Mouse (Mus musculus) layer of hippocampus, adult 11-12 months (tissue): Measurements from ENCODE around the gene Arl16.

ENCODE experiments used
- DNase-seq: peaks from one replicate; pipeline ENCODE4 v3.0.0; 2022; ENCODE audit warnings: low spot score

The Arl16 gene

DNA sequence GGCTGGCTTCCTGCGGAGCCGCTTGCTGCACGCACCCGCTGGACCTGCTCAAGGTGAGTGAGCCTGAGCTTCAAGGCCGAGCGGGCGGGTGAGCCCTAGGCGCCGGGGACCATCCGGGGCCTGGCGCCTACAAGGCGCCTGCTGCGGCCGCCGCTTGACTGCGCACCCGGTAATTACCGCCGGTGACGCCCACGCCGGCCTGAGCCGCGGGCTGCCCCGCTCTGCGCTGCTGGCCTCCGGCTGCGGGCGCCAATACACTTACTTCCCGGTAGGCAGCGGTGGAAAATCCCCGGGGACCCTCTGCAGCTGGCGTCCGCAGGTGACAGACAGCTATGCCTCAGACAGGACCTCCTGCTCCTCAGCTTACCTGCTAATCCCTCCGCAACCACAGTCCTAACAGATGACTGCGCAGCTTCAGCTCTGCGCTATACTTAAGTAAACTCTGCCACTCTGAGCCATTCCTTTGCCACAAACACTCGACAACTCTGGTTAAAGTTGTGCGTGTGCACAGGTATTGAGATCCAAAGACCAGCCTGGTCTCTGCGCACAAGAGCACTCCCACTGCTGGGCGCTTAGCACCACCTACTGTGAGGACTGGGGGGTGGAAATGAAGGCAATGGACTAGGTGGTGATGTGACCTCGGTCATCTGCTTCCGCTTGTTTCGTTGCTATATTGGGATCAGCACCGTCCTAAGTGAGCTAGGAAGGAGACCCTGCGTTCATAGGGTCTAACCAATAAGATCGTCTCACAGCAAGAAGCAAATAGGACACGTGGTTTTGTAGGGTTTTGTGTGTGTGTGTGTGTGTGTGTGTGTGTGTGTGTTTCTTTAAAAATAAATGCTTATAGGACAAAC lies 24.8 kb upstream of the Arl16 start:
- no peak for DNase-seq

- peak; percentile 88 for DNase-seq
Observed at GRCm38 (mm10) chr11:120491317-120492023, 24.1 kb upstream of the Arl16 start, which contains the start of gene Slc25a10. TSS of gene Slc25a10 (plus strand) at chr11:120491840.

DNA sequence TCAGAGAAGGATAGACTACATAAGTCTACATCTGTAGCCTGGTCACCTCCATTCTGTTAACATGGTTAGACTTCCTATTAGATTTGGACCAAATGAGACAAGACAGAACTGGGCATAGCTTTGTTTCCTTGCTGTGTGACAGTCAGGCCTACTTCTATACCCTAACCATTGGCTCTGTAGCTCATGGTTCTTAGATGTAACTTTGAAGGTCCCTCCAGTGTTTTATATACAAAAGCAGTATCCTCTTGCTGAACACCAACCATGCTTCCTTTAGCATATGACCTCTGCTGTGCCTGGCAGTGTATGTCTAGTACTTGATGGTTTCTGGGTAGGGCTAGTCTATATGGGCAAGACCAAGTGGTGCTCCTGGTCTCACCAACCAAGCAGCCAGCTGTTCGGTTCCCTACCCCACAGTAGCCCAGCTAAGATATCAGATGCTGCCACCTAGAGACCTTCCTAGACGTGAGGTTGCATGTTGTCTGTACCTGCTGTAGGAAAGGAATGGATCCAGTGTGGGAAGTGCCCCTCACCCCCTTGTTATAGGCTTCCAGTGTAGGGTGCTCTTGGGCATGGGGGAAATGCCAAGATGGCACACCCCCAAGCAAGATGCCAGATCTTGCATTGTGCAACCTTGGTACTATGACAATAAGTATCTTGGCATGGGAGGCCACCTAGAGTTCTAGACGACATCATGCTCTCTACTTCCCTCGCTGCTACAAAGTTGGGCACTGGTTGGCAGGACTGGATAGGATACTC lies 23.1 kb upstream of the Arl16 start:
- no peak for DNase-seq

- DNase-seq = peak; percentile 70
Observed at GRCm38 (mm10) chr11:120489054-120489761, 21.8 kb upstream of the Arl16 start.

- no peak for DNase-seq
Observed at GRCm38 (mm10) chr11:120488516-120488915, 21.1 kb upstream of the Arl16 start.

GRCm38 (mm10) chr11:120485251-120485650 lies 17.8 kb upstream of the Arl16 start:
- DNase-seq = no peak

DNA sequence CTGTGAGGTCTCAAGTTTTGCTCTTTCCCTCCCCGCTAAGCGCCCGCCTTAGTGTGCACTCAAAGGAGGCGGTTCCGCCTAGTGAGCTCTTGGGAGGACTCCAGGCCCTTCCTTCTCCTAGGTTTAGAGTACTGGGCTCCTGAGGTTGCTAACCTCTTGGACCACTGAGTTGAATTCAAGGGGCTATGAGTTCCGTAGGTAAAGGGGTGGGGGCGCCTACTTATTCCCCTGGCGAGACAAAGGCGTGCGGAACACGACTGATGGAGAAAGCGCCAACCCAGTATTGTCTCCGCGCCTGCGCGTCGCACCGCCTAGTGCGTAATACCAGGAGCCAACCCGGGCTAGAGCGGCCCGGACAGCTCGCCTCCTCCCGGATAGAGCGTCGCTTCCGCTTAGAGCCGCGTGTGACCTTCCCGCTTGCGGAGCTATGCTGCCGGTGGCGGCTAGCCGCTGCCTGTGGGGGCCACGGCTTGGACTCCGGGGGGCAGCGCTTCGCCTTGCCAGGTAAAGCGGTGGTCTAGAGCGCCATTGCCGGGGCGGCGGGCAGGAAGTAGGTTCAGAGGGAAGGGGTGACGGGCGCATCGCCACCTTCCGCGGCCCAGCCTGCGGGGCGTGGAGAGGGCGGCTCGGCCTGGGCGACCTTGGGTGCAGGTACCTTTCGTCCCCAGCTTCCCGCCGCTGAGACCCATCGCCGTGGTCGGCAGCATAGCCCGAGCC lies 17.0 kb upstream of the Arl16 start, which contains the start of gene Mrpl12:
Gene Mrpl12 (plus strand): TSS at position 349 of the 717 bp plus-strand sequence.
- DNase-seq = peak; percentile 90

GRCm38 (mm10) chr11:120483448-120483934 lies 16.1 kb upstream of the Arl16 start:
- no peak for DNase-seq

- DNase-seq = no peak
Observed at GRCm38 (mm10) chr11:120472052-120472451, 4.6 kb upstream of the Arl16 start.

DNA sequence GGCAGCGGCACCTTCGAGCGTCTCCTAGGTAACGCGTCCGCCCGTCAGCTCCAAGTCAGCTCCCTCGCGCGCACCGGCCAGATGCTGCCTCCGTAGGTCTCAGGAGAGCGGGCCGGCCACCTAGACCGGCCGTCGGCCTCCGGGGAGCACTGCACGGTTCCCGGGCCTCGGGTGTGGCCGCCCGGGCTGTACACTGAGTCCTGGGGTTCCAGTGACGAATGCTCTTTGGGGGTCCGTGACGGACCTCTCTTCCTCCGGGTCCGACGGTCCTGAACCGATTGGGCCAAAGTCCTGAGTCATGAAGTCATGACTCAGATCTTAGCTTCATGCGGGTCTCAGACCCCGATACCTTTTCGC lies 307 bp upstream of the Arl16 start:
- DNase-seq = no peak

- DNase-seq = no peak
Observed at GRCm38 (mm10) chr11:120465521-120465920, 1.9 kb downstream of the Arl16 start.

GRCm38 (mm10) chr11:120464365-120464764 lies 3.0 kb downstream of the Arl16 start:
- no peak for DNase-seq

DNA sequence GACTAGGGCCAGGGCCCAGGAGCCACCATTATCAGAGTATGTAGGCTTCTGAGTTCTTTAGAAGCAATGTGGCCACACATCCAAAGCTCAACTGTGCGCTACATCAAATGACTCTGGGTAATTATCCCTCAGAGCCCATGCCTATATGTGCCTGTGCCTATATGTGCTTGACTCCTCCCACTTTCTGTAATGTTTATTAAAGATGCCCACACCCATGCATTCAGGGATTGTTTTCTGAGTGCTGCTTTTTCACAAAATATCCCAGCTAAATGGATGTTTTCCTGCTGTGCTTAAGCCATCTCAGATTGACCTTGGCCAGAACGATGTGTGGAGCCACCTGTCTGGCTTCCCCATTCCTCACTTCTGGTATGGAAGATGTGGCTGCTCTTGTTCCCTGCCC lies 3.9 kb downstream of the Arl16 start:
- DNase-seq = no peak

- no peak for DNase-seq
Observed at GRCm38 (mm10) chr11:120458847-120459597, 8.4 kb downstream of the Arl16 start.

GRCm38 (mm10) chr11:120457772-120458751 lies 9.3 kb downstream of the Arl16 start, which contains the start of the genes Oxld1 and Ccdc137:
TSS of gene Oxld1 (minus strand) at chr11:120458068.
TSS of gene Ccdc137 (plus strand) at chr11:120458115.
- DNase-seq = peak; percentile 75

GRCm38 (mm10) chr11:120457370-120457769 lies 10.0 kb downstream of the Arl16 start:
- no peak for DNase-seq

GRCm38 (mm10) chr11:120455413-120455812 lies 12.0 kb downstream of the Arl16 start:
- DNase-seq = no peak

DNA sequence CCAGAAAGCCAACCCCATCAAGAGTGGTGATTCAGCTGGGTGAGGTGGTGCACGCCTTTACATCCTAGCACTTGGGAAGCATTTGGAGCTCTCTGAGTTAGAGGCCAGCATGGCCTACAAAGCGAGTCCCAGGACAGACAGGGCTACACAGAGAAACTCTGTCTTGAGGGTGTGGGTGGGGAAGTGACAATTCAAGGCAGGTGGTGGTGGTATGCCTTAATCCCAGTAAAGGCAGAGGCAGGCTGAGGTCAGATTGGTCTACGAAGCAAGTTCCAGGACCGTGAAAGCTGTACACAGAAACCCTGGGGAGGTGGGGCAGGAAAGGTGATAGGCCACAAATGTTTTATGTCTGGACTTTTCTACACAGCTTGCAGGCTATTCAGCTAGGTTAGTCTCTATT lies 12.4 kb downstream of the Arl16 start:
- DNase-seq = no peak

GRCm38 (mm10) chr11:120453306-120453705 lies 14.1 kb downstream of the Arl16 start, which contains the start of gene Pde6g:
TSS of gene Pde6g (minus strand) at chr11:120453500.
- DNase-seq = no peak
